Mouse (Mus musculus) heart, postnatal 14 days (tissue): ENCODE measurements around the gene 1110051M20Rik. TPM values are rescaled to one million over a fixed set of nuclear protein-coding genes. Genes with fewer than 3 reads are reported as not detected.

ENCODE experiments used
- DNase-seq, 2 experiments: peaks; one replicate each; pipeline ENCODE4 v3.0.0; 2021 to 2022
- intact Hi-C: fragments of 180-260 bp; cut with DNase I; formaldehyde crosslinking; loops from one replicate; pipeline ENCODE4 v1.15.1; 2025
- total RNA-seq, 2 experiments: library from RNA; stranded (reverse); gene quantifications; 2 replicates each; pipeline ENCODE4 v1.2.3; 2021

The 1110051M20Rik gene
- total RNA-seq, 2 experiments from 2014 or later, result 10.5 to 12.0 TPM

DNA sequence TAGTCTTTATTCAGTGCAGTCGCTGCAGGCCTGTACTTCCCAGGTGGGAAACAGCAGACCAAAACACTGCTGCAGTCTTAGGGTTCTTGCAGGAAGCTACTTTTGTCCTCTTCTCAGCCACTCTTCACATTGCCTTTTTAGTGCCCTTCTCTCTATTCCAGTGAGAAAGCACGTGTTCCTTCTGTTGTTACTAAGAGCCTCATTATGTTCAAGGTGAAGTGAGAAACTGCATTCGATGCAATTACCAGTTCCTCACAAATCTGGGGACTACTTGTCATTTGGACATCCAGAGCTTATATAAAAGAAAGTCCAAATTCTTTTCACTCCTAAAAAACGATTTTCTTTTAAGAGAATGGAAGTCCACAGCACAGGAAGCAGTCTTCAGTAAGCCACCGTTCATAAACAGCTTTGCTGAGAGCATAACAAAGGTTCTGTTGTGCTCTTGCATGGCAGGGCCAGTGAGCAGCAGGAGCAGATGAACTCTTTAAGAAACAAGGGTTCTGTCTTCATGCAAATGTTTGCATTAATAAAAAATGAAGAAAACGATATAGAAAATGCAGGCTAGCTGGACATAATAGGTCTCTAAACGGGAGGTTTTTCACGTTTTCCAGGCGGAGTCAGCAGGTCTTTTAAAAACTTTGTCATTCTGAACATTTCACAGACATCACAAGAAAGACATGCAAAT, 14.4 kb downstream of the 1110051M20Rik start:
- DNase-seq, result no peak
- intact Hi-C loops, result no loop called here

GRCm38 (mm10) chr2:91429146-91429545, 15.4 kb downstream of the 1110051M20Rik start:
- no peak for DNase-seq
- intact Hi-C loops, result no loop called here

DNA sequence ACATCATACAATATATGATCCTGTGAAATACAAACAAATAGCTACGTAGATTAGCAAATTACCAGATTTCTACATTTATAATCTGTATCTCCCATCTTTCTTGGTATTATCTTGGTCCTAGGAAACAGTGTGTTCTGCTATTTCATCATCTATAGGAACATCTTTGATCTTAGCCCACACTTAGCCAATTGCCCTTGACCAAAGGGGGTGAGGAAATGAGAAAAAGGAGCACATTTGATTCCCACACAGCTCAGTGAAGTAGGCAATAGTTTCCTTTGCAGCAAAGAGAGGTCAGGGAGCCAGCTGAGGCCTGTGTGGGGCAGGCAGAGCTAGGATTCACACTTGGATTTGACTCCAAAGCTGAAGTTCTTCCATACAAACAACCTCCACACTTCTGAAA, 18.2 kb downstream of the 1110051M20Rik start:
- intact Hi-C loops, result no loop called here
- DNase-seq, result no peak

- intact Hi-C loops, result no loop called here
- DNase-seq, result no peak
Observed at GRCm38 (mm10) chr2:91424061-91424720, 20.3 kb downstream of the 1110051M20Rik start.

DNA sequence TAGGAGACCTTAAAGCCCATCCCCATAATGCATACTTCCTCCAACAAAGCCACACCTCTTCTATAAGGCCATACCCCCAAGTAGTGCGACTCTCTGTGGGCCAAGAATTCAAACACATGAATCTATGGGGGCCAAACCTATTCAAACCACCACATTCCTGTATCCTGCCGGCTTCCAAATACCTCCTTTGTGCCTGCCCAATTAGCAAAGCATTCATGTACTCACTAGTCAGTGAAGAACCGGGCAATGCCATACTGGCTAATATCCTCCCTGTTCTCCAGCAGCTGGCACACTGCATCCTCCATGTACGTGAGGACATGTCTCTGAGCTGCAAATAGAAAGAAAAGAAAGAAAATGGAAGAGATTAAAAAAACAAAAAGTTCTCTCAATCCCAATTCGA, 22.9 kb downstream of the 1110051M20Rik start:
- DNase-seq, result no peak
- intact Hi-C loops, result no loop called here

GRCm38 (mm10) chr2:91413811-91414210, 30.7 kb downstream of the 1110051M20Rik start:
- intact Hi-C loops, result no loop called here
- DNase-seq, result peak in 1 of 2 experiments; percentile 10

DNA sequence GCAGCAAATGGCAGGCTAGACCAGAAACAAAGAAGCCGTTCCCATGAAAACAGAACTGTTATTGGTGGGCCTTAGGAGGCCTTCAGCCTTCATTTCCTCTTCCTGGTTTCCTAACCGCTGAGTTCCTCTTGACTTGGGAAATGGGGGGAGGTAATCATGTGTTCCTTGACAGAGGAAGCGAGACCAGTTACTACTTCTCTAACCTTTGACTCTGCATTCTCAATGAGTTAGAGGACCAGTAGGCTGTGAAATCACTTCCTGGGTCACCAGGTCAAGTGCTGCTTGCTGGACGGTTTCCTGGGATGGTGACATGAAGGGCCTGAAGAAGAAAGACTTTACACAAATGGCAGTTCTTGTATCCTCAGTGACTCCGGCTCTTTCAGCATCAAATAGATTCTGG, 32.1 kb downstream of the 1110051M20Rik start:
- DNase-seq, result peak in 1 of 2 experiments; percentile 18
- intact Hi-C loops, result no loop called here

DNA sequence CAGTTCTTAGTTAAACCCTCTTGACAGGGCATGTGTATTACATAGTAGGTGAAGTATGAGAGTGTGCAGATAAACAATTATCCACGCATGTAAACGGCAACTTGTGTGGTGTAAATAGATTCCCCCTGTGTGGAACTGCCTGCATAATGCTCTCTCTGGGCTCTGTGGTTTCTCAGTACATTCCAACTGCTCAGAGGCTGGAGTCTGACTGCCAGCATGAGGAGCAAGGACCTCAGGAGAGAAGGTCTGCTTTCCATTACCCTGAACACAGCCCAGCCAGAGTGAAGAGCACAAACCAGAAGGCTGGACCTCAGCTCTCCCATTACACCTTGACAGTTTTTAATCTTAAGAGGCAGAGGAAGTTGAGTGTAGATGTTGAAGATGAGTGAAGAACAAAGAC, 33.0 kb downstream of the 1110051M20Rik start:
- intact Hi-C loops, result no loop called here
- no peak for DNase-seq

GRCm38 (mm10) chr2:91408031-91408430, 36.5 kb downstream of the 1110051M20Rik start:
- DNase-seq, result no peak
- intact Hi-C loops, result no loop called here

GRCm38 (mm10) chr2:91405071-91405470, 39.4 kb downstream of the 1110051M20Rik start:
- intact Hi-C loops, result no loop called here
- no peak for DNase-seq

- DNase-seq, result no peak
- intact Hi-C loops, result no loop called here
Observed at GRCm38 (mm10) chr2:91399727-91400126, 44.8 kb downstream of the 1110051M20Rik start.

- intact Hi-C loops, result no loop called here
- no peak for DNase-seq
Observed at GRCm38 (mm10) chr2:91399168-91399567, 45.3 kb downstream of the 1110051M20Rik start.

GRCm38 (mm10) chr2:91394078-91394477, 50.4 kb downstream of the 1110051M20Rik start:
- DNase-seq, result no peak
- intact Hi-C loops, result no loop called here

GRCm38 (mm10) chr2:91388738-91389137, 55.8 kb downstream of the 1110051M20Rik start:
- DNase-seq, result no peak
- intact Hi-C loops, result no loop called here

DNA sequence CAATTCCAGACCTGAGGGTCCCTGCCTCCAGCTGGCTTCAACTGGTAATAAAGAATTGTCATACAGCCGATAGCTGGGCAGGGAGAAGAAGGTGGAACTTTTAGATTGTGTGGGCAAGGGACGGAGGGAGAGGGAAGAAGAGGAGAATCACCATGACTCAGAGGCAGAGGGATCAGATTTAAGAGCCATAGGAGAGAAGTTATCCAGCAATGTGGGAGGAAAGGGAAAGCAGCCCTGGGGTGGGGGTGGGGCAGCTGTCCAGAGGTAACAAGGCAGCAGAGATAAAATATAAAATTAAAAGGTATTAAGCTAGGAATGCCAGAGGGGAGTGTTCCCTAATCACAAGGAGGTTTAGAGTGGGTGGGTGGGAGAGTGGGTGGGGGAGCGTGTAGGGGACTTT, 56.2 kb downstream of the 1110051M20Rik start:
- intact Hi-C loops, result no loop called here
- no peak for DNase-seq

DNA sequence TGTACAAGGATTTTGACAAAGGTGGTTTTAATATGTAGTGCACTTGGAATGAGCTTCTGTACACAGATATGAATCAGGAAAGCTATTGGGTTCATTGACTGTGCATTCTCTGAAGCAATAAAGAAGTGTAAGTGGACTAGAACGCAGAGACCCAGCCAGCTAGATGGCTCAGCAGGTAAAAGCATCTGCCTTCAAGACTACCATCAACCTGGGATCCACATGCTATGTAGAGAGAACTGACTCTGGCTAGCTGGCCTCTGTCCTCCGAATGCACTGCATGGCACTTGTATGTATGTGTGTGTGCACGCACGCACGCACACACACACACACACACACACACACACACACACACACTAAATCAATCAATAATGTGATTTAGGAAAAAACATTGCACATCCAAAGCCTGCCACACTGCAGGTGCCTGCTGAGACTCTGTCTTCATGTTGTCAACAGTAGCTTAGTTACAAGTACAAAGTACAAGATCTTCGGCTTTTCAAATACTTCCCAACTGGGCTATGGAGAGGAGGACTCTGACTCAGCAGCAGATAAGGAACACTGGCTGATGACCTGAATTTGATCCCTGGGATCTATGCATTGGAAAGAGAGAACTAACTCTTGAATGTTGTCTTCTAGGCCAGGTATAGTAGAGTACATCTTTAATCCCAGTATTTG, 57.1 kb downstream of the 1110051M20Rik start:
- intact Hi-C loops, result no loop called here
- DNase-seq, result no peak

- DNase-seq, result no peak
- intact Hi-C loops, result no loop called here
Observed at GRCm38 (mm10) chr2:91386547-91387286, 57.8 kb downstream of the 1110051M20Rik start.

DNA sequence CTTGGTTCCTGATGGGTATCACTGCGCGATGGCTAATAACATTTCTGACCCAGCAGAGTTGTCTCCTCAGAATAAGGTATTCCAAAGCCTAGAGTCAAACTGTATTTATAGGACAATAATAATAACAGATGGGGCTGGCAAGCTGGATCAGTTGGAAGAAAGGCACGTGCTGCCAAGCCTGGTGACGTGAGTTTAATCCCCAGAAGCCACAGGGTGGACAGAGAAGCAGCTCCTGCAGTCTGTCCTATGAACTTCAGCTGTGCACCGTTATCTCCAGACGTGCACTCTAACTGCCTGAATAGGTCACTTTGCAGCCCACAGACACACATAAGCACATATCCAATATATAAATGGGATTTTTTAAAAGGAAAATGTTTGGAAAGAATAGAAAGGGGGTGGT, 61.2 kb downstream of the 1110051M20Rik start:
- no peak for DNase-seq
- intact Hi-C loops, result no loop called here

- intact Hi-C loops, result no loop called here
- DNase-seq, result no peak
Observed at GRCm38 (mm10) chr2:91377038-91377437, 67.5 kb downstream of the 1110051M20Rik start.

GRCm38 (mm10) chr2:91370314-91370713, 74.2 kb downstream of the 1110051M20Rik start:
- intact Hi-C loops, result no loop called here
- no peak for DNase-seq

GRCm38 (mm10) chr2:91363272-91363671, 81.2 kb downstream of the 1110051M20Rik start:
- DNase-seq, result no peak
- intact Hi-C loops, result no loop called here
